Mouse (Mus musculus) kidney, adult 8-10 months (tissue): ENCODE results near the gene Orc1.

Experiments used
- DNase-seq, 2 experiments: peaks; one replicate each; pipeline ENCODE4 v3.0.0; 2022

Gene Orc1

GRCm38 (mm10) chr4:108578840-108579742, at the start of gene Orc1, which contains the start of gene Prpf38a:
Orc1 (plus strand) TSS chr4:108579423.
Prpf38a (minus strand) TSS chr4:108579336.
- DNase-seq = peak; percentile 96 to 98

DNA sequence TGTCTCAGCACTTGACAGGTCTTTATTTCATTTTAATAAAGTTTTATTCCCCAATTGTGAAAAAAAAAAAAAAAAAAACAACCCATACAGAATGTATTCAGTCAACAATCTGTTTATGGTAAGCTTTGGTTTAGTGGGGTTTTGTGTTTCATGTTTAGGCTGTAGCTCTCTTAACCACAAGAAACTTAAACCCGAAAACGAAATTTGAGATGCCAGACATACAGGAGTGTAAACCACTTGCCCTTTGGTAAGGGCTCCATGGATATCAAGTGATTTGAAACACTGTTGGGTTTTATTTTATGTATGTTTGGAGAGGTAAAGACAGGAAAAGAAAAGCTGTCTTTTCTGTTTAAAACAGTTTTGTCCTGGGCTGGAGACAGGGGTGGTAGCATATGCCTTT, 39.5 kb upstream of the Orc1 start:
- no peak for DNase-seq

- DNase-seq = no peak
These were observed 14.2 kb upstream of the Orc1 start for GRCm38 (mm10) chr4:108565026-108565425.

DNA sequence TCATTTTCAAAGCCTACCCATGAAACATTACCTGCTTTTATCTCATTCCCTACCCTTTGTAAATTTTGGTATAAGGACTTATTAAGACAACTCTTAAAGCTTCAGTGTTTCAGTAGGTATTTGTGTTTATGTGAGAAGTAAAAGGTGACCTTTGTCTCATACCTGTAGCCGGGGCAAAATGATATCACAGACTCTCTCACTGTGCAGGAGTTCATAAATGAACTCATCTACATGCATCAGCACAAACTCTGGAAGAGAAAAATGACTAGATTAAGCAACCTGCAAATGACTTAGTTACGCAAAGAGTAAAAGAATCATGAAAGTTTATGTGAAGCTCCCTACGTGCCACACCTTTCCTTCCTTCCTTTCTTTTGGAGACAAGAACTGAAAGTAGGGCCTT, 6.6 kb upstream of the Orc1 start:
- no peak for DNase-seq

GRCm38 (mm10) chr4:108579743-108580411, 654 bp downstream of the Orc1 start:
- no peak for DNase-seq

GRCm38 (mm10) chr4:108593376-108593775, 14.2 kb downstream of the Orc1 start:
- DNase-seq = no peak

GRCm38 (mm10) chr4:108595785-108596184, 16.6 kb downstream of the Orc1 start:
- DNase-seq = no peak

DNA sequence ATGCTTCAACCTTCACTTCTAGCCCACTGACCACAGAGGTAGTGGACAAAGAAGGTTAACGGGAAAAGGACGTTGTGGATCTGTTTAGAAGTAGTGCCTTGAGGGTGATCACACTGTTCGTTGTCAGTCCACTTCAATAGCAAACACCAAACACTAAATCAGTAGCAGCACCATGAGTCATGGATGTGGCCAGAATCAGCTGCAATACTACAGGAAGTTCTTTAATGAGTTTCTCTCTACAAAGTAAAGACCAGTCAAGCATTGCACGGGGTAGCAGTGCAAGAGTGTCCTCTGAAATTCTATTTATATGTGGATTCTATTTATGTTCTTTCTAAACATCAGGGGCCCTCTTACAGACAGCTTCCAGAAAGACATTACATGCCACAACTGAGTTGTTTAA, 19.1 kb downstream of the Orc1 start:
- DNase-seq = no peak

GRCm38 (mm10) chr4:108601870-108602269, 22.6 kb downstream of the Orc1 start:
- no peak for DNase-seq

- no peak for DNase-seq
These were observed 29.4 kb downstream of the Orc1 start for GRCm38 (mm10) chr4:108608651-108609050.

GRCm38 (mm10) chr4:108610935-108611334, 31.7 kb downstream of the Orc1 start:
- DNase-seq = no peak

GRCm38 (mm10) chr4:108618586-108618985, 39.4 kb downstream of the Orc1 start:
- no peak for DNase-seq

GRCm38 (mm10) chr4:108619165-108619564, 39.9 kb downstream of the Orc1 start:
- no peak for DNase-seq

DNA sequence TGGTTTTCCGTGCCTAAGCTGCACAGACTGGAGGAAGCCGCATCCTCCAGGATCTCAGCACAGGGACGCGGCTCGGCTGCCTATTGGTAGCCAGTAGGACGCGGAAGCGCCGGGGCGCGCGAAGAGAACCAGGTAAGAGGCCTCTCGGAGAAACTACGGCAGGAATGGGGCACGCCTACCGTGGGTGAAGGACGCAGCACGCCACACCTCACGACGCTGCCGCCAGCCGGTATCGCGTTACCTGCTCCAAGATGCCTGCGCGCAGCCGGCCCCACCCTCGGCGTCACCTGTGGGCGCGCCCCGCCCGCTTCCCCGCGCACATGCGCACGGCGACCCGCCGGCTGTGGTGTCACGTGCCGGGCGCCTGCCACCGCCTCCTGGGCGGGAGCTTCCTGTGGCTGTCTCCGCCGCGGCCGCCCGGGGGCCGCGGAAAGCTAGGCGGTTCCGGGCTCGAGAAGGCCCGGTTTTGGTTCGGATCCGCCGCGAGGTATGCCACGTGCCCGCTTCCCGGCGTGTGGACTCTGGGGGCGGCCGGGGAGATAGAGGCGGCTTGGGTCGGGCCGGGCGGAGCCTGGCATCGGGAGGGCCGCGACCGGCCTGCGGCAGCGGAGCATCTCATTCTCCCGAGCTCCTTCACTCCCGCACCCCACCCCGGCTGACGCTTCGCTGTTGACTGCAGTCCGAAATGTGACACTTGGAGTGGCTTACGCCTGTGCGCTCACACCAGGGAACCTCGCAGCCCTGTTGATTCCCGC, 40.5 kb downstream of the Orc1 start, which contains the start of gene Cc2d1b:
Gene Cc2d1b (plus strand): TSS at position 354 of the 755 bp plus-strand sequence.
- peak; percentile 93 to 95 for DNase-seq

- DNase-seq = no peak
These were observed 41.3 kb downstream of the Orc1 start for GRCm38 (mm10) chr4:108620536-108620935.

DNA sequence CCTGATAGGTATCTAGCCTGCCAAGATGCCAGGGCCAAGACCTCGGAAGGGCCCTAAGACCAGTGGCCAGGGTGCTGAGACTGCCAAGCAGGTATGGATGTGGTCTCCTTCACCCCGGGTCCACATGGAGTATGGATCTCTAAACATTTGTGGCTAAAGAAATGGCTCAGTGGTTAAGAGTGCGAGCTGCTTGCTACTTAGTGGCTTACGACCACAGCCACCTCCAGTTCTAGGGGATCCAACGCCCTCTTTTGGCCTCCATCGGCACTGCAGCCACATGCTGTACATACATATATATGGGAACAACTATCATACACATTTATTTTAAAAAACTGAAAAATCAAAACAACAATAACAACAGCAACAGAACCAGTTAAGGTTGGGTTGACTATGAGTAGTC, 42.3 kb downstream of the Orc1 start:
- no peak for DNase-seq

- DNase-seq = no peak
These were observed 47.8 kb downstream of the Orc1 start for GRCm38 (mm10) chr4:108627066-108627465.

DNA sequence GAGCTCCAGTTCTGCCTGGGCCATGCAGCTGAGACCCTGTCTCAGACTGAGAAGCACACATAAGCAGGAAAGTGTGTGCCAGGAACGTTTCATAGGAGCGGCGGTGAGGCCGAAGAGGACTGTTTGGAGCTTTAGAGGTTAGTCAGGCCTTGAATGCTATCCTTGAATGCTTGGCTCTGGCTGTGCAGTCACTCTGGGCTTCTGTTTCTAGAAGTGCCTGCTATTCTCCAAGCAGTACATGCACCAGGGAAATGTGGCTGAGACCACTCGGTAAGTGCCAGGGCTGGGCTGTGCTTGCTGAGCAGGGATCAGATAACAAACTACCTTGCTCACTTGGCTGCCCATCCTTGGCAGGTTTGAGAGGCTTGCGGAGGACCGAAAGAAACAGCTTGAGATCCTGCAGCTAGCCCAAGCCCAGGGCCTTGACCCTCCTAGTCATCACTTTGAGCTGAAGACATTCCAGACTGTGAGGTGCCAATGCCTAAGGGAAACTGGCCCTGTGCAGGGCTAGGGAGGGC, 50.2 kb downstream of the Orc1 start:
- no peak for DNase-seq

DNA sequence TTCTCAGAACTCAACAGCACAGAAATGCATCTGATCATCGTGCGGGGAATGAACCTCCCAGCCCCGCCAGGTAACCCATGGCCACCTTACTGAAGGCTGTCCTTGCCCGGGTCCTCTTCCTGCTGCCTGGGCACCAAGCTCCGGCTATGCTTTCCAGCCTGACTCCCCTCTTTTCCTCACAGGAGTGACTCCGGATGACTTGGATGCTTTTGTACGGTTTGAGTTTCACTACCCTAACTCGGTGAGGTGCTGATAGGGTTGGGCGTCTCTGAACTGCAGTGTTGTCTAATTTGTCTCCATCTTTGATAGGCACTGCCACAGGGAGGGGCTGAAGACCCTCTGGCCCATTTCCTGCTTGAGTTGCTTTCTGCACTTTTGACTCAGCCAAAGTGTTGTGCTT, 50.9 kb downstream of the Orc1 start:
- DNase-seq = no peak

DNA sequence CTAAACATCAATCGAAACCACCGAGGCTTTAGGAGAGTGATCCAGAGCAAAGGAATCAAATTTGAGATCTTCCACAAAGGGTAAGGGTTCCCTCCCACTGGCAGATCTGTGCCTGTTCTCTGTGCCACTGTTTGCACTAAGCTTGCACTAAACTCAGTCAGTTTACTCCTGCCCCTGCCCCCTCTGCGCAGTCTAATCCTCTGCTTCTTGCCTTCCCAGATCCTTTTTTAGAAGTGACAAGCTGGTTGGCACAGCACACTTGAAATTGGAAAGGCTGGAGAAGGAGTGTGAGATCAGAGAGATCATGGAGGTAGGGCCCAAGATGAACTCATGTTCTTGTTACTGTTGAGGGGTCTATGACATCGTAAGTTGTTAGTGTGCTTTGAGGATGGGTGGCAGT, 52.4 kb downstream of the Orc1 start:
- DNase-seq = no peak

GRCm38 (mm10) chr4:108633703-108634102, 54.5 kb downstream of the Orc1 start:
- no peak for DNase-seq

DNA sequence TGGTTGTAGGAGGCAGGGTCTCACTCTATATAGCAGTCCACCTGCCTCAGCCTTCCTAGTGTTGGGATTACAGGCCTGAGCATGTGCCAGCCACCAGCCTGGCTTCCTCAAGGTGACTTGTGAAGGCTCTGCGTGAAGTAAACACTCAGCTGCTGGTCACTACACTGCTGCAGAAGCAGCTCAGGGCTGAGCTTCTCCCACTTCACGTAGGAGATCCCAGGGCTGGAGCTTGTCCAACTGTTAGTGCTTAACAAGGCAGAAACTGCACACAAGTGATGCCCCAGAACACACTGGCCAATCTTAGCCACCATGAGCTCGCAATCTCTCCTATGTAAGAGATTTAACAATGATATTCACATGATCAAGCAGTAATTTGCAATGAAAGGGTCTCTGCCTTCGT, 55.5 kb downstream of the Orc1 start:
- DNase-seq = no peak

GRCm38 (mm10) chr4:108635101-108635500, 55.9 kb downstream of the Orc1 start:
- DNase-seq = no peak
